In genomic region chr8:70527512-70528181, GRCm38 (mm10) we compare ENCODE assay signal across 8 mouse cellular contexts. TPM values are rescaled to one million over a fixed set of nuclear protein-coding genes. Genes with fewer than 3 reads are reported as not detected.
DNase-seq lines count a peak whose midpoint lies in the region; ATAC-seq and TF ChIP-seq lines count a peak whose summit lies in the region.

Gene Fkbp8, plus strand, starts transcription at chr8:70527724.
Gene Kxd1, minus strand, starts transcription at chr8:70527956.

- peak within 1 kb of the TSS; percentile 70 to 98 for H3K4me3 ChIP-seq in MEL (ENCODE audit: control insufficient read depth in 1 of 2, insufficient read depth in 1 of 2, low read depth in 2 of 2, low read length in 2 of 2)
- H3K4me3 ChIP-seq in cerebellum, adult 2 months (replicated peaks; ENCODE audit: insufficient read depth, low read depth, low read length): peak within 1 kb of the TSS; percentile 80
- H3K4me3 ChIP-seq in lung, postnatal 0 days (ENCODE audit: low read depth, low read length): peak within 1 kb of the TSS; percentile 96

- peaks cover 0 to 29% of the 10 kb centered on the region in 2 experiments; a peak in 3 of 4 replicates for H3K4me1 ChIP-seq in MEL (ENCODE audit: control insufficient read depth in 1 of 2, insufficient read depth in 2 of 2, low read length in 2 of 2)
- peaks cover 8% of the 10 kb centered on the region for H3K4me1 ChIP-seq in cerebellum, adult 2 months (ENCODE audit: control insufficient read depth, insufficient read depth, low read length)
- 0 out of 2 replicates have a peak, but pooled peaks cover 4% of the 10 kb centered on the region for H3K4me1 ChIP-seq in lung, postnatal 0 days (ENCODE audit: insufficient read depth, low read depth, low read length)

- WGBS in cerebellum, adult 2 months: 1% methylated on average over 59 of the region's 61 CpGs
- WGBS in lung, postnatal 0 days: 0% methylated on average over 48 of the region's 61 CpGs

- peaks cover 0 to 30% of the 10 kb centered on the region in 2 experiments; a peak in 2 of 4 replicates for H3K36me3 ChIP-seq in MEL (ENCODE audit: control insufficient read depth in 1 of 2, insufficient read depth in 2 of 2, low read length in 2 of 2)
- peaks cover 14% of the 10 kb centered on the region for H3K36me3 ChIP-seq in lung, postnatal 0 days (ENCODE audit: insufficient read depth, low read length)

- no peaks in the 10 kb centered on the region for H3K9me3 ChIP-seq in MEL (replicated peaks; ENCODE audit: insufficient read depth, low read length)
- no peaks in the 10 kb centered on the region for H3K9me3 ChIP-seq in lung, postnatal 0 days (ENCODE audit: low read length)

- TF ChIP-seq POLR2A in MEL (IDR thresholded peaks at IDR 0.05; ENCODE audit: control insufficient read depth in 1 of 2, insufficient read depth in 1 of 2, low read depth in 1 of 2, low read length in 2 of 2, poor library complexity in 1 of 2): peak; percentile 59 to 76; a peak in 2 of 4 replicates
- peak; percentile 61; the same call in 1 of the 2 replicates for TF ChIP-seq POLR2A in cerebellum, adult 2 months (IDR thresholded peaks at IDR 0.05; ENCODE audit: borderline replicate concordance, insufficient read depth, low read length)

- peaks cover 31% of the 10 kb centered on the region for H3K79me2 ChIP-seq in MEL (ENCODE audit: control insufficient read depth, insufficient read depth, low read length, poor library complexity)

- H3K27ac ChIP-seq in MEL (ENCODE audit: control insufficient read depth, low read depth, low read length): peak within 1 kb of the TSS; percentile 81
- peak within 1 kb of the TSS; percentile 37 for H3K27ac ChIP-seq in cerebellum, adult 2 months (ENCODE audit: insufficient read depth, low read length)
- peak within 1 kb of the TSS; percentile 88 for H3K27ac ChIP-seq in lung, postnatal 0 days (ENCODE audit: low read length)

- no peak for TF ChIP-seq RAD21 in MEL (IDR thresholded peaks at IDR 0.05; ENCODE audit: low read depth, low read length)

- H3K9ac ChIP-seq in MEL (ENCODE audit: control insufficient read depth, low read depth, low read length, poor library complexity, severe bottlenecking): peak within 1 kb of the TSS; percentile 96
- H3K9ac ChIP-seq in lung, postnatal 0 days (replicated peaks; ENCODE audit: low read depth): peak within 1 kb of the TSS; percentile 95

- no peak; a peak in 1 of 4 replicates for TF ChIP-seq EP300 in MEL (IDR thresholded peaks at IDR 0.05; ENCODE audit: low read depth in 1 of 2, low read length in 2 of 2)
- no peak for TF ChIP-seq EP300 in lung, postnatal 0 days (IDR thresholded peaks at IDR 0.05)

- H3K27me3 ChIP-seq in MEL (ENCODE audit: control insufficient read depth in 1 of 2, insufficient read depth in 2 of 2, low read length in 2 of 2): no peaks in the 10 kb centered on the region
- no peaks in the 10 kb centered on the region for H3K27me3 ChIP-seq in cerebellum, adult 2 months (ENCODE audit: control insufficient read depth, insufficient read depth, low read length)
- no peaks in the 10 kb centered on the region for H3K27me3 ChIP-seq in lung, postnatal 0 days (replicated peaks; ENCODE audit: insufficient read depth, low read length)

- DNase-seq in MEL (ENCODE audit: low read depth, low spot score): peak; percentile 97
- DNase-seq in cerebellum, adult 2 months: peak; percentile 97 to 100
- peak; percentile 94 for DNase-seq in forelimb bud, embryonic 11.5 days (ENCODE audit: low read depth, low spot score)
- peak; percentile 98 for DNase-seq in layer of hippocampus, adult 9-11 months
- peak; percentile 97 for DNase-seq in lung, postnatal 0 days (ENCODE audit: low spot score)
- DNase-seq in ovary, postnatal 14 days (ENCODE audit: low spot score): peak; percentile 99
- peak; percentile 99 for DNase-seq in thymus, postnatal 14 days

- peak within 1 kb of the TSS; percentile 78 for H3K4me2 ChIP-seq in lung, postnatal 0 days (replicated peaks; ENCODE audit: low read depth, low read length)

- no peak for TF ChIP-seq CTCF in MEL (IDR thresholded peaks at IDR 0.05 in 2 of 3, conservative IDR thresholded peaks at IDR 0.05 in 1 of 3; ENCODE audit: control insufficient read depth in 1 of 3, insufficient read depth in 1 of 3, low read depth in 2 of 3, low read length in 3 of 3, poor library complexity in 1 of 3, severe bottlenecking in 1 of 3)
- TF ChIP-seq CTCF in cerebellum, adult 2 months (IDR thresholded peaks at IDR 0.05; ENCODE audit: borderline replicate concordance, insufficient read depth, low read depth, low read length): no peak
- TF ChIP-seq CTCF in lung, postnatal 0 days (IDR thresholded peaks at IDR 0.05): peak; percentile 43

- peak; percentile 92 to 94 for ATAC-seq in hematopoietic stem cell, adult 5-6 weeks (replicated peaks in 1 of 2; ENCODE audit: insufficient read depth in 1 of 2, low FRiP score in 2 of 2, low TSS enrichment in 1 of 2, low read depth in 1 of 2, poor library complexity in 2 of 2, severe bottlenecking in 2 of 2)
- peak; percentile 89 for ATAC-seq in lung, postnatal 0 days

TF ChIP-seq in MEL, 35 proteins besides CTCF, POLR2A, EP300 and RAD21:
- TF ChIP-seq BHLHE40 (IDR thresholded peaks at IDR 0.05; ENCODE audit: borderline replicate concordance, low read depth, low read length): 0 out of 2 replicates have a peak, but pooled peaks have one; percentile 61
- TF ChIP-seq UBTF (IDR thresholded peaks at IDR 0.05; ENCODE audit: borderline replicate concordance, insufficient read depth, low read depth, low read length): no peak
- no peak for TF ChIP-seq MEF2A (IDR thresholded peaks at IDR 0.05; ENCODE audit: extremely low read depth, insufficient replicate concordance, low read depth, low read length, poor library complexity, severe bottlenecking)
- TF ChIP-seq MYC (IDR thresholded peaks at IDR 0.05; ENCODE audit: low read depth, low read length): 0 out of 2 replicates have a peak, but pooled peaks have one; percentile 10
- TF ChIP-seq NELFE (IDR thresholded peaks at IDR 0.05; ENCODE audit: low read depth, low read length): peak; percentile 46
- TF ChIP-seq ZMIZ1 (IDR thresholded peaks at IDR 0.05; ENCODE audit: low read depth, low read length): peak; percentile 64; the same call in 1 of the 2 replicates
- no peak for TF ChIP-seq ETS1 (IDR thresholded peaks at IDR 0.05; ENCODE audit: low read depth, low read length)
- TF ChIP-seq KAT2A (conservative IDR thresholded peaks at IDR 0.05; ENCODE audit: low read depth, low read length): no peak; the same call in 1 of the 2 replicates
- peak; percentile 31; the same call in 1 of the 2 replicates for TF ChIP-seq TBP (IDR thresholded peaks at IDR 0.05; ENCODE audit: low read depth, low read length)
- TF ChIP-seq ELF1 (IDR thresholded peaks at IDR 0.05; ENCODE audit: low read depth, low read length): peak; percentile 87
- TF ChIP-seq CHD2 (IDR thresholded peaks at IDR 0.05; ENCODE audit: low read length): peak; percentile 79
- peak; percentile 48; the same call in 1 of the 2 replicates for TF ChIP-seq NRF1 (IDR thresholded peaks at IDR 0.05; ENCODE audit: insufficient read depth, low read depth, low read length, poor library complexity, severe bottlenecking)
- TF ChIP-seq POLR2AphosphoS2 (IDR thresholded peaks at IDR 0.05; ENCODE audit: low read length): 0 out of 2 replicates have a peak, but pooled peaks have one; percentile 64
- TF ChIP-seq USF1 (IDR thresholded peaks at IDR 0.05; ENCODE audit: low read depth, low read length): no peak
- no peak for TF ChIP-seq USF2 (IDR thresholded peaks at IDR 0.05; ENCODE audit: borderline replicate concordance in 1 of 2, insufficient read depth in 1 of 2, low read depth in 1 of 2, low read length in 2 of 2)
- TF ChIP-seq SIN3A (IDR thresholded peaks at IDR 0.05; ENCODE audit: low read length): peak; percentile 53
- TF ChIP-seq RCOR1 (IDR thresholded peaks at IDR 0.05; ENCODE audit: low read depth, low read length): no peak
- peak; percentile 77; the same call in 1 of the 2 replicates for TF ChIP-seq MAZ (IDR thresholded peaks at IDR 0.05; ENCODE audit: low read depth, low read length)
- TF ChIP-seq ZKSCAN1 (IDR thresholded peaks at IDR 0.05; ENCODE audit: low read depth, low read length): no peak
- TF ChIP-seq HCFC1 (IDR thresholded peaks at IDR 0.05; ENCODE audit: low read depth, low read length): peak; percentile 82

RNA-seq across cellular contexts. Expression of gene Fkbp8, which starts in this region (rescaled TPM):
- 212 and 215 TPM in 2 replicates for total RNA-seq in MEL (2012; rRNA removed)
- 100 to 1,000 TPM in 1 of 2 experiments, not detected in 1; 349 TPM for polyA plus RNA-seq in MEL (2012; ENCODE audit: insufficient read depth in 1 of 2, insufficient read length in 2 of 2, low read depth in 1 of 2, low replicate concordance in 2 of 2, missing spikeins in 1 of 2)
- polyA plus RNA-seq in cerebellum, adult 2 months (2012; rRNA removed): 531 and 552 TPM in 2 replicates
- 112 and 114 TPM in 2 replicates for total RNA-seq in hematopoietic stem cell, adult 5-6 weeks (2017)
- polyA plus RNA-seq in lung, postnatal 0 days (2015; fragmentation: Nextera tagmentation; extraction: Ambion mirVana): 222 and 228 TPM in 2 replicates

RNA-seq across cellular contexts. Expression of gene Kxd1, which starts in this region (rescaled TPM):
- total RNA-seq in MEL (2012; rRNA removed): 49.1 and 54.4 TPM in 2 replicates
- 10 to 100 TPM in 1 of 2 experiments, not detected in 1; 77.4 TPM for polyA plus RNA-seq in MEL (2012; ENCODE audit: insufficient read depth in 1 of 2, insufficient read length in 2 of 2, low read depth in 1 of 2, low replicate concordance in 2 of 2, missing spikeins in 1 of 2)
- polyA plus RNA-seq in cerebellum, adult 2 months (2012; rRNA removed): 63.4 and 65.9 TPM in 2 replicates
- 66.1 and 70.0 TPM in 2 replicates for total RNA-seq in hematopoietic stem cell, adult 5-6 weeks (2017)
- 56.1 and 62.4 TPM in 2 replicates for polyA plus RNA-seq in lung, postnatal 0 days (2015; fragmentation: Nextera tagmentation; extraction: Ambion mirVana)

Comparison
In these comparisons a context has a peak if more than half of its experiments do, and no peak if none do; other contexts are left out.
1. Peak in every context shown above with its lines: DNase-seq, ATAC-seq, H3K4me3 ChIP-seq and H3K27ac ChIP-seq.
2. H3K27ac ChIP-seq: peak in every context shown above with its lines; median percentile 88 in lung, postnatal 0 days; 81 in MEL; 37 in cerebellum, adult 2 months.